Mouse (Mus musculus) CH12.LX (cell line): ENCODE measurements around the gene Plxna2. TPM values are rescaled to one million over a fixed set of nuclear protein-coding genes. Genes with fewer than 3 reads are reported as not detected.

Experiments used
- DNase-seq: peaks from one replicate; pipeline ENCODE4 v3.0.0-alpha.2; 2013; ENCODE audit errors: extremely low read depth
- H3K27ac ChIP-seq: 2 replicates; pipeline ENCODE4 v1.5.1; 2012; ENCODE audit warnings: low read depth, mild to moderate bottlenecking, control low read depth, moderate library complexity; ENCODE audit not compliant: insufficient read depth
- H3K27me3 ChIP-seq: replicated peaks from 2 replicates; pipeline ENCODE3; 2012; ENCODE audit warnings: inconsistent platforms
- H3K36me3 ChIP-seq, 2 experiments: replicated peaks in 1 of 2; 2 replicates each; pipeline versions ENCODE3 to v1.6.1; 2012; ENCODE audit warnings: inconsistent platforms in 1 of 2, low read length in 1 of 2, mild to moderate bottlenecking in 1 of 2, mixed read lengths in 1 of 2, moderate library complexity in 1 of 2; ENCODE audit not compliant: control insufficient read depth in 1 of 2, insufficient read depth in 1 of 2
- H3K4me1 ChIP-seq, 2 experiments: 2 replicates each; pipeline ENCODE4 v1.6.1; 2012; ENCODE audit warnings: inconsistent platforms in 1 of 2, moderate library complexity in 1 of 2; ENCODE audit not compliant: insufficient read depth in 2 of 2, control insufficient read depth in 1 of 2
- H3K4me2 ChIP-seq: 2 replicates; pipeline ENCODE4 v1.6.1; 2012; ENCODE audit warnings: low read depth, mild to moderate bottlenecking, control low read depth; ENCODE audit not compliant: poor library complexity, insufficient read depth, severe bottlenecking
- H3K4me3 ChIP-seq, 3 experiments: fragments of 150-350 bp in 1 of 3; sonication (generic) in 1 of 3; replicated peaks in 1 of 3; 2 replicates each; pipeline versions ENCODE3 to v1.5.1; 2011 to 2012; ENCODE audit warnings: low read depth in 2 of 3, low read length in 2 of 3, mild to moderate bottlenecking in 2 of 3, moderate library complexity in 2 of 3, control low read depth in 1 of 3, improper control_type of control experiment in 1 of 3, inconsistent platforms in 1 of 3, mixed read lengths in 1 of 3; ENCODE audit not compliant: poor library complexity in 1 of 3
- H3K79me2 ChIP-seq: replicated peaks from 2 replicates; pipeline ENCODE4 v1.6.1; 2012; ENCODE audit warnings: mild to moderate bottlenecking, moderate library complexity; ENCODE audit not compliant: control insufficient read depth, poor library complexity, insufficient read depth, severe bottlenecking; ENCODE audit errors: extremely low read depth
- H3K9ac ChIP-seq: 2 replicates; pipeline ENCODE4 v1.6.1; 2012; ENCODE audit warnings: low read depth, mild to moderate bottlenecking, control low read depth, moderate library complexity; ENCODE audit not compliant: insufficient read depth
- H3K9me3 ChIP-seq: replicated peaks from 2 replicates; pipeline ENCODE3; 2012; ENCODE audit warnings: low read length, inconsistent platforms, mixed read lengths
- CHD2 ChIP-seq: IDR thresholded peaks from 2 replicates; pipeline ENCODE4 v1.6.1; 2011; ENCODE audit warnings: low read length, improper control_type of control experiment
- CTCF ChIP-seq, 2 experiments: IDR thresholded peaks in 1 of 2; conservative IDR thresholded peaks in 1 of 2; 2 replicates each; pipeline ENCODE4 v1.5.1; 2011 to 2012; ENCODE audit warnings: low read depth in 2 of 2, low read length in 2 of 2, improper control_type of control experiment in 1 of 2, inconsistent platforms in 1 of 2, mild to moderate bottlenecking in 1 of 2, moderate library complexity in 1 of 2
- EP300 ChIP-seq: IDR thresholded peaks from 2 replicates; pipeline ENCODE4 v1.6.1; 2011; ENCODE audit warnings: low read length, improper control_type of control experiment
- ETS1 ChIP-seq: conservative IDR thresholded peaks from 2 replicates; pipeline ENCODE4 v1.6.1; 2012; ENCODE audit warnings: low read depth, mild to moderate bottlenecking, inconsistent platforms, low read length, improper control_type of control experiment, moderate library complexity
- HCFC1 ChIP-seq: IDR thresholded peaks from 2 replicates; pipeline ENCODE4 v1.6.1; 2012; ENCODE audit warnings: low read depth, mild to moderate bottlenecking, inconsistent platforms, low read length, improper control_type of control experiment
- KAT2A ChIP-seq: IDR thresholded peaks from 2 replicates; pipeline ENCODE4 v1.6.1; 2012; ENCODE audit warnings: low read length, improper control_type of control experiment, inconsistent platforms; ENCODE audit not compliant: insufficient replicate concordance
- MAX ChIP-seq: IDR thresholded peaks from 2 replicates; pipeline ENCODE4 v1.6.1; 2011; ENCODE audit warnings: low read length, improper control_type of control experiment
- MAZ ChIP-seq: IDR thresholded peaks from 2 replicates; pipeline ENCODE4 v1.6.1; 2012; ENCODE audit warnings: low read depth, mild to moderate bottlenecking, inconsistent platforms, low read length, improper control_type of control experiment, moderate library complexity
- MEF2A ChIP-seq: IDR thresholded peaks from 2 replicates; pipeline ENCODE4 v1.6.1; 2014; ENCODE audit warnings: low read depth, mild to moderate bottlenecking, inconsistent platforms, low read length, improper control_type of control experiment, borderline replicate concordance
- RAD21 ChIP-seq: IDR thresholded peaks from 2 replicates; pipeline ENCODE4 v1.6.1; 2011; ENCODE audit warnings: low read depth, mild to moderate bottlenecking, low read length, improper control_type of control experiment, moderate library complexity
- SMC3 ChIP-seq: IDR thresholded peaks from 2 replicates; pipeline ENCODE4 v1.6.1; 2011; ENCODE audit warnings: low read depth, low read length, improper control_type of control experiment
- TCF12 ChIP-seq: IDR thresholded peaks from 2 replicates; pipeline ENCODE4 v1.6.1; 2014; ENCODE audit warnings: low read depth, mild to moderate bottlenecking, inconsistent platforms, low read length, improper control_type of control experiment
- UBTF ChIP-seq: IDR thresholded peaks from 2 replicates; pipeline ENCODE4 v1.6.1; 2012; ENCODE audit warnings: low read depth, mild to moderate bottlenecking, inconsistent platforms, low read length, improper control_type of control experiment, moderate library complexity
- USF1 ChIP-seq: IDR thresholded peaks from 2 replicates; pipeline ENCODE4 v1.6.1; 2014; ENCODE audit warnings: low read depth, mild to moderate bottlenecking, inconsistent platforms, low read length, improper control_type of control experiment
- USF2 ChIP-seq: conservative IDR thresholded peaks from 2 replicates; pipeline ENCODE4 v1.6.1; 2011; ENCODE audit warnings: low read depth, low read length, improper control_type of control experiment
- ZKSCAN1 ChIP-seq: IDR thresholded peaks from 2 replicates; pipeline ENCODE4 v1.6.1; 2012; ENCODE audit warnings: low read depth, inconsistent platforms, low read length, improper control_type of control experiment, borderline replicate concordance
- dilution Hi-C: fragments of 300-500 bp; cut with MboI; formaldehyde crosslinking; loops from 2 replicates; pipeline ENCODE4 v1.14.3; 2020; ENCODE audit warnings: low sequenced_read_pairs; ENCODE audit not compliant: extremely low pct_unique_long_range_greater_than_20kb, extremely low pct_ligation_motif_present
- in situ Hi-C: fragments of 300-500 bp; cut with MboI; formaldehyde crosslinking; loops from 3 replicates; pipeline ENCODE4 v1.14.3; 2019; ENCODE audit warnings: low sequenced_read_pairs, low pct_ligation_motif_present, low pct_unique_long_range_greater_than_20kb, mixed read lengths
- polyA plus RNA-seq: library from polyadenylated mRNA; unstranded; fragments of >175 nt; gene quantifications from 2 replicates; pipeline ENCODE4 v1.2.1, GENCODE M21; 2012; ENCODE audit warnings: low read depth; ENCODE audit not compliant: insufficient read length
- total RNA-seq, 2 experiments: library from RNA; depleted of rRNA; stranded (reverse); fragments of 300-350 nt in 1 of 2; fragments of >200 nt in 1 of 2; gene quantifications; 2 replicates each; pipeline ENCODE4 v1.2.3; 2012 to 2014

Gene Plxna2
- total and polyA plus RNA-seq, 3 experiments = 0.04 to 0.05 (median 0.04) TPM

DNA sequence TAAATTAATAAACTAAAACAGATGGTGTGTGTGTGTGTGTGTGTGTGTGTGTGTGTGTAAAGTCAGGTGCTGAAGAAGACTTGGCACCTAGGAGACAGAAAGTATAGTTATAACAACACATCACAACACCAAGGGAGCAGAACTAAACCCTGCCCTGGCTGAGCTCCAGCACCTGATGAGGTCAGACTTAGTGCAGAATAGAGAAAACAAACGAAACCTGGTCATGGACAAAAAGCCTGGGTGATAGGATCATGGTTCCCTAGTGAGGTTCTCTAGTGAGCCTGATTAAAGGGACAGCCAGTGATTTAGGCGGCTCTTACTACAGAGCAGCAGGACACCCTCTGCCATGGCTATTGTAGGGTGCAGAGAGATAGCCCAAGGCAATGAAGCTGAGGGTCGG is 218.2 kb downstream of the Plxna2 start:
- in situ Hi-C loops = no loop called here
- H3K4me2 ChIP-seq = no peak overlapping the region
- TF ChIP-seq MAZ (no peak), MEF2A (no peak), EP300 (no peak), KAT2A (no peak)
- H3K79me2 ChIP-seq = no peaks in the 10 kb centered on the region
- no peak overlapping the region for H3K27ac ChIP-seq
- no peak for DNase-seq
- H3K4me1 ChIP-seq = no peaks in the 10 kb centered on the region
- no peaks in the 10 kb centered on the region for H3K9me3 ChIP-seq
- no peaks in the 10 kb centered on the region for H3K27me3 ChIP-seq
- no peaks in the 10 kb centered on the region for H3K36me3 ChIP-seq
- H3K4me3 ChIP-seq = no peak overlapping the region
- no peak overlapping the region for H3K9ac ChIP-seq
- dilution Hi-C loops = no loop called here

DNA sequence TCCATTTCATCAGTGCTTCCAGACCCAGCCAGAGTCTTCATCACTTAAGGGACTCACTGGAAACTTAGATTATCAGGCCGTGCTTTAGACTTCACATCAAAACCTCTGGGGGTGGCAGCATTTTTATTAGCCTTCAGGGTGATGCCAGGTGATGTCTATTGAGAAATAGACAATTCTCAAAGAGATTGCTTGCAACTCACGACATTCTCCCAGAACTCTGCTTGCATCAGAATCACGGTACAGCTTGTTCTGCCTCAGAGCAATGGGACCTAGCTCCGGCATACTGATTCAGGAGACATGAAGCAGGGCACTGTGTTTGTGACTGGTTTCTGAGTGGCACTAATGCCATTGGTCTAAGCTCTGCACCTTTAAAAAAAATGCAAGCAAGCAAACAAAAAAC is 218.7 kb downstream of the Plxna2 start:
- no peaks in the 10 kb centered on the region for H3K36me3 ChIP-seq
- TF ChIP-seq MAX (no peak), MAZ (no peak), USF1 (no peak), MEF2A (no peak), HCFC1 (no peak), ZKSCAN1 (no peak), SMC3 (no peak), EP300 (no peak), USF2 (no peak), TCF12 (no peak)
- H3K27me3 ChIP-seq = no peaks in the 10 kb centered on the region
- no peak overlapping the region for H3K4me2 ChIP-seq
- DNase-seq = no peak
- H3K79me2 ChIP-seq = no peaks in the 10 kb centered on the region
- H3K4me3 ChIP-seq = no peak overlapping the region
- dilution Hi-C loops = no loop called here
- no peaks in the 10 kb centered on the region for H3K9me3 ChIP-seq
- H3K4me1 ChIP-seq = no peaks in the 10 kb centered on the region
- no peak overlapping the region for H3K9ac ChIP-seq
- in situ Hi-C loops = no loop called here
- H3K27ac ChIP-seq = no peak overlapping the region

DNA sequence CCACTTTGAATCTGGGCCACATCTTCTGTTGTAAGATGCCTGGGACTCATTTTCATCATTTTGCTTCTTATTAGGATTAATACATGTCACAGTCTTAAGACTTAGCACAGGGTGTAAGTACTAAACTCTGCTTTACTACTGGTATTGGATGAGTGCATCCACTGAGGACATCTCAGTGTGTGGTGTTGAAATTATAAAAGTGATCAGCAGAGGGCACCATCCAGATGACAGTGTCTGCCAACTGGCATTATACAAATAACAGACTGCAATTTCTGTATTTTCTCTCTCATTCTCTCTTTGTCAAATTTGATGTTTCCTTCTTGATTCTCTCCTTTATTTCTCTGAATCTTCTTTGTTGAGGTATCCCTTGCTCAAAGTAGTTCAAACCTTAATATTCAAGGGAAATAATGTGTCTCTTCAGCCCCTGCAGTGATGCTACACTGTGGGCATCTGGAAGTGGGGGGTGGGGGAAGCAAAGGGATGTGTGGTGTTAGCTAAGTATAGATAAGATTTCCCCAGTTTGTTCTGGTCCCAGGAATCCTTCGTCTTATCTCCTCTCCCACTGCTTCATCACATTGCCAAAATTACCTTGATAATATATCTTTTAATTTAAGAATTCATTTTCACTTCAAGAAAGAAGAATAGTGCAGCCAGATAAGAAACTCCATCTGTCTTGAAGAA is 221.4 kb downstream of the Plxna2 start:
- TF ChIP-seq CTCF (conservative IDR thresholded peaks at IDR 0.05 in 1 of 2, IDR thresholded peaks at IDR 0.05 in 1 of 2; ENCODE audit: low read depth in 2 of 2, low read length in 2 of 2) (peak; percentile 17 to 68; a peak in 2 of 4 replicates), ETS1 (no peak), USF2 (no peak), MAZ (no peak), RAD21 (peak; percentile 27), HCFC1 (no peak), UBTF (no peak), CHD2 (no peak), TCF12 (no peak), SMC3 (peak; percentile 61)
- no peak overlapping the region for H3K4me3 ChIP-seq
- no peaks in the 10 kb centered on the region for H3K27me3 ChIP-seq
- DNase-seq = peak; percentile 49
- no peak overlapping the region for H3K9ac ChIP-seq
- no peaks in the 10 kb centered on the region for H3K4me1 ChIP-seq
- dilution Hi-C loops (no loop called here), in situ Hi-C loops (no loop called here)
- no peaks in the 10 kb centered on the region for H3K79me2 ChIP-seq
- no peaks in the 10 kb centered on the region for H3K36me3 ChIP-seq
- H3K9me3 ChIP-seq = no peaks in the 10 kb centered on the region
- H3K4me2 ChIP-seq = no peak overlapping the region
- H3K27ac ChIP-seq = no peak overlapping the region
